Mouse (Mus musculus) liver, adult 2 months (tissue): ENCODE measurements around the gene Pde1a.

ENCODE experiments used
- CTCF ChIP-seq: fragments of 200-500 bp; IDR thresholded peaks from 2 replicates; pipeline ENCODE4 v1.5.1; 2011; ENCODE audit warnings: low read depth, low read length, control low read depth
- POLR2A ChIP-seq: fragments of 200-500 bp; IDR thresholded peaks from 2 replicates; pipeline ENCODE4 v1.6.1; 2011; ENCODE audit warnings: low read length, control low read depth; ENCODE audit not compliant: insufficient read depth; ENCODE audit errors: extremely low read depth

- TF ChIP-seq POLR2A (no peak), CTCF (no peak)
Observed at GRCm38 (mm10) chr2:80150019-80150418, 20.8 kb upstream of the Pde1a start.
